Mouse (Mus musculus) layer of hippocampus, adult 2 months (tissue): ENCODE data around the gene Pphln1. TPM values are rescaled to one million over a fixed set of nuclear protein-coding genes. Genes with fewer than 3 reads are reported as not detected.

Source experiments
- DNase-seq, 2 experiments: peaks; one replicate each; pipeline ENCODE4 v3.0.0; 2022; ENCODE audit warnings: low spot score in 2 of 2
- H3K27ac ChIP-seq: fragments of 200-600 bp; 2 replicates; pipeline ENCODE4 v1.8.1; 2022
- H3K4me3 ChIP-seq: fragments of 200-600 bp; 2 replicates; pipeline ENCODE4 v1.8.1; 2022; ENCODE audit warnings: mild to moderate bottlenecking
- CTCF ChIP-seq: fragments of 200-600 bp; conservative IDR thresholded peaks from 2 replicates; pipeline ENCODE4 v1.8.1; 2022; ENCODE audit warnings: antibody characterized with exemption, mild to moderate bottlenecking, moderate library complexity
- total RNA-seq, 2 experiments: library from RNA; stranded (reverse); gene quantifications; 2 replicates each; pipeline ENCODE4 v1.2.3; 2021

The Pphln1 gene
- total RNA-seq, 2 experiments from 2014 or later, result 39.2 to 41.3 TPM

DNA sequence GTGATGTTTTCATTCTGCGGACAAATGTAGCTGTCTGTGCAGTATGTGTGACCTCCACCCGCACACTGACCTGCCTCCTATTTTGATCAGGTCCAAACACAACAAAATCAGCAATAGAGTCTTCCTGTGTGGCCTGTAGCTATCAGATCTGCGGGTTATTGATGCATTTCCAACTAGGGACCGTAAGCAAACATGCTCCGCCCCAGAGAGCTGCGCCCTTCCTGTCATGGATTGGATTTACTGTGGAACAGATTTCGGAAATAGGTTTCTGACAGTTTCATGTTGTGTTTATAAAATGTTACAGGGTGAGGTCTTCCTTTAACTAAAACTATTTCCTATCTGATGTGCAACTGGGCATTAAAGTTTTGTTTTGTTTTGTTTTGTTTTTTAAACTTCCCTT lies 87.9 kb downstream of the Pphln1 start:
- Histone ChIP-seq H3K27ac (peak overlapping the region; percentile 60; the same call in 1 of the 2 replicates), H3K4me3 (no peak overlapping the region)
- TF ChIP-seq CTCF, result no peak
- no peak for DNase-seq

DNA sequence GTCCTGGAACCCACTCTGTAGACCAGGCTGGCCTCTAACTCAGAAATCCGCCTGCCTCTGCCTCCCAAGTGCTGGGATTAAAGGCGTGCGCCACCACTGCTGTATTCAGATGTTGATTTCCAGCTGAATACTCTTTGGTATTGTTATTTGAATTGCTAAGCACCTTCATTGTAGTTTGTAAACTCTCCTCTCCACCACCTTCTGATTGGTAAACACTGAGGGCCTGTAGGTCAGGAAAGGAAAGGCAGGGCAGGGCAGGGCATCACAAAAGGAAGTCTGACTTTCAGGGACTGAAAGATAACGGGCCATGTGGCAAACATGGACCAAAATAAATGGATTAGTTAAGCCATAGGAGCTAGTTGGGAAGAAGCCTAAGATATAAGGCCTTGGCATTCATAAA lies 91.4 kb downstream of the Pphln1 start:
- H3K4me3 ChIP-seq, result no peak overlapping the region
- no peak overlapping the region for H3K27ac ChIP-seq
- no peak for DNase-seq
- no peak for TF ChIP-seq CTCF

GRCm38 (mm10) chr15:93494700-93495099 lies 96.5 kb downstream of the Pphln1 start:
- no peak for DNase-seq
- Histone ChIP-seq H3K4me3 (no peak overlapping the region), H3K27ac (peak overlapping the region; percentile 56)
- TF ChIP-seq CTCF, result peak; percentile 56

GRCm38 (mm10) chr15:93499866-93500265 lies 101.7 kb downstream of the Pphln1 start:
- DNase-seq, result no peak
- no peak for TF ChIP-seq CTCF
- Histone ChIP-seq H3K27ac (no peak overlapping the region), H3K4me3 (no peak overlapping the region)

DNA sequence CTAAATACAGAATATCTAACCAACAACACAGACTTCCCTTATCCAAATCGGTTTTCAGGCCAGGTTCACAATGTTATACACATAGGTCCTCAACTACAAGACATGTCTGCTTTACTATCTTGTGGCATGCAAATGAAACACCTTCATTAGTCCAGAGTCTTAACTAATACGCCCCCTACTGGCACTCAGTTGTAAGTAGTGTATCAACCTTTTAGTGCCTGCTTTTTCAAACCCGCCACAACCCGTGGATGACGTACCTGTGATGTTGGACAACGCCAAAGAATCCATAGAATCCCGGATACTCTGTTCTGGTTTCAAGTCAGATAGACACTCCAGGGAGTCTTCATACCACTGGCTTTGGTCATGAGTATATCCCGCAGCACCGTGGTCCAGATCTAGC lies 104.6 kb downstream of the Pphln1 start:
- DNase-seq, result no peak
- TF ChIP-seq CTCF, result peak; percentile 73
- no peak overlapping the region for H3K27ac ChIP-seq
- H3K4me3 ChIP-seq, result no peak overlapping the region

DNA sequence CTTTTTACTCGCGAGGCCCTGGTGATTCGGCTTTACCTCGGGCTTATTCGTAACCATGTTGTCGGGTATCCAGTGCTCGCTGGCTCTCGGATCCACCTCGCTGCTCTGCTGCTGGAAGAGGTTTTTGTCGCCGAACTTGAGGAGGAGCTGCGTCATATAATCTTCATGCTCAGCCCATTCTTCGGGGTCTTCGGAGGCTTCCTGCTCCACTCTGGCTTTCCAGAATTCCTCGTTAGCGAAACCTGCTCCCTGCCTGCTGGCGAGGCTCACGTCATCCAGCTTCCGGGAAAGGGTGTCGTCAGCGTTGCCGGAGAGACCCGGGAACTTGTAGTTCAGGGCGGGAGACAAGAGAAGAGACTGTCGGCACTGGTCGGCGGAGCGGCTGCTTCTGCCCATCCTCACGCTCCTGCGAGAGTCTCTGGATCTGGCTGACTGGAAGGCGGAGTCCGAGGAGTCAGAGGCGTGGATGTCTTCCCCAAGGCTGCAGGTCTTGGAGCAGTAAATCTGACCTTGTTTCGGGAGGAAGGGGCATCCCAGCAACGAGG lies 105.1 kb downstream of the Pphln1 start:
- no peak for DNase-seq
- no peak for TF ChIP-seq CTCF
- Histone ChIP-seq H3K27ac (no peak overlapping the region), H3K4me3 (no peak overlapping the region)

GRCm38 (mm10) chr15:93504808-93505207 lies 106.7 kb downstream of the Pphln1 start:
- peak; percentile 40 to 47 for DNase-seq
- TF ChIP-seq CTCF, result no peak
- Histone ChIP-seq H3K4me3 (no peak overlapping the region), H3K27ac (peak overlapping the region; percentile 65)

DNA sequence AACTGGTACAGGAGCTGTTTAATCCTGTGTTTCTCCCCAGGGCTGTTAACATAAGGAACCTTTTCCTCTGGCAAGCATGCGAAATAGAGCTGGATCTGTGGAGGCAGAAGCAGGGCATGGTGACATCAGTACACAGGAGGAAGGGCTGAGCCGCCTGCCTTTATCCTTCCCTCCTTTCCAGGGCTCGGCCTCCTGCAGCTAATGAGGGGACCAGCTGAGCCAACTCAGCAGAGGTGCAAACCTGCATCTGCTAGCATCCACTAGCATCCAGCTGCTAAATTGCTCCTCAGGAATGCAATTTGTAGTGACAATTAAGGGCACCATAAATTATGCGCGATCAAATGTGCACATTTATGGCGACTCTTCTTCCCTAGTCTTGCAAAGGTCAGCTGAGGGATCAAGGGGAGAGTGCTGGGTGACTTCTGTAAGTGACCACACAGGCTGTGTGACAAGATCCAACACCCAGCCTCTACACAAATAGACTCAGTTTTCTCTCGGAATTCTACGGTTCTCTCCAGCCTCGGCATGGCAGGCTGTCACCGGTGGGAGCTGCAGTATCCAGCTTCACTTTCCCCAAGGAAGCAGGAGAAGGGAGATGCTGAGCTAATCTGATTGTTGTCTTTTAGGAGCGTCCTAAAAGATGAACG lies 112.7 kb downstream of the Pphln1 start:
- TF ChIP-seq CTCF, result no peak
- no peak for DNase-seq
- H3K4me3 ChIP-seq, result no peak overlapping the region
- H3K27ac ChIP-seq, result peak overlapping the region; percentile 12; the same call in 1 of the 2 replicates

DNA sequence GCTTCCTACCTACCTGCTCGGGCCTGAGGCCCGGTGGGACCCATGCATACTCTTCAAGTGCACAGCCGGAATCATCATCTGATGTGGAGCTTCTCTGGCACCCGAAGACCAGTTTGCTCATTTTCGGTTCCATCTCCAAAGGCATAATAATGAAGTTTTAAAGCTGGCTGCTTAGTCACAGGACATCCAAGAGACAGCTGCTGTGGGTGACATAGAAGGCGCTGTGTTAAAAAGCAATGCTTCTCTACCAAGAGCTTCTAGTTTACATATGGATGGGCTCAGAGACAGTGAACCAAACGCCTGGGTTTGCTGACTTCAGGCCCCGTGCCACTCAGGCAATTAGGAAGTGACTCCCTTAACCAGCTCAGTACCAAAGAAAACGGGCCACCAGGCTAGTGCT lies 114.3 kb downstream of the Pphln1 start:
- no peak for DNase-seq
- no peak for TF ChIP-seq CTCF
- peak overlapping the region; percentile 6; the same call in 1 of the 2 replicates for H3K4me3 ChIP-seq
- peak overlapping the region; percentile 63 for H3K27ac ChIP-seq

GRCm38 (mm10) chr15:93513939-93514341 lies 115.8 kb downstream of the Pphln1 start:
- DNase-seq, result no peak
- peak overlapping the region; percentile 5; the same call in 1 of the 2 replicates for H3K4me3 ChIP-seq
- no peak for TF ChIP-seq CTCF
- no peak overlapping the region for H3K27ac ChIP-seq

DNA sequence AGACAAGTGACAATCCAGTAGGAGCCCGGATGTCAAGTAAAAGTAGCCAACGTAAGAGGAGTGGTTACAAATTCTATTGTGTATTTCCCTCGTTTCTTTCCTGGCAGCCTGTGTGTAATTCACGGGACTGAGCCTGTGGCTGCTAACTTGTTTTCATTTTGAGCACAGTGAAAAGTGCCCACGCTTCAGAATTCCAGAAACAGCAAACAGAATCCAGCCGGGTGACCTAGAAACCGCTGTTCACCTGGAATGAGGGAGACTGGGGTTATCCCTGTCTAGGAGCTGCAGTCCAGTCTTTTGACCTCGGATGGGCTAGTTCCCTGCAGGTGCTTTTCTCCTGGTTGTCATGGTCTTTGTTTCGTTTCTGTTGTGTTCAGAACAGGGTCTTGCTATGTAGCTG lies 117.2 kb downstream of the Pphln1 start:
- Histone ChIP-seq H3K4me3 (no peak overlapping the region), H3K27ac (peak overlapping the region; percentile 33; the same call in 1 of the 2 replicates)
- no peak for TF ChIP-seq CTCF
- DNase-seq, result no peak

GRCm38 (mm10) chr15:93517022-93517565 lies 118.9 kb downstream of the Pphln1 start:
- no peak for TF ChIP-seq CTCF
- H3K27ac ChIP-seq, result peak overlapping the region; percentile 91
- DNase-seq, result no peak
- H3K4me3 ChIP-seq, result peak overlapping the region; percentile 62

GRCm38 (mm10) chr15:93518143-93518902 lies 120.2 kb downstream of the Pphln1 start:
- Histone ChIP-seq H3K4me3 (peak overlapping the region; percentile 62), H3K27ac (peak overlapping the region; percentile 91)
- no peak for DNase-seq
- TF ChIP-seq CTCF, result no peak
